Mouse (Mus musculus) thymus, postnatal 4 days (tissue): Measurements from ENCODE around the gene Abce1.

ENCODE experiments used
- DNase-seq: peaks from one replicate; pipeline ENCODE4 v3.0.0; 2021

The Abce1 gene

GRCm38 (mm10) chr8:79639586-79640451 lies 71.7 kb downstream of the Abce1 start, which contains the start of gene Otud4:
Gene Otud4 (plus strand): TSS chr8:79639618.
- peak; percentile 66 for DNase-seq

DNA sequence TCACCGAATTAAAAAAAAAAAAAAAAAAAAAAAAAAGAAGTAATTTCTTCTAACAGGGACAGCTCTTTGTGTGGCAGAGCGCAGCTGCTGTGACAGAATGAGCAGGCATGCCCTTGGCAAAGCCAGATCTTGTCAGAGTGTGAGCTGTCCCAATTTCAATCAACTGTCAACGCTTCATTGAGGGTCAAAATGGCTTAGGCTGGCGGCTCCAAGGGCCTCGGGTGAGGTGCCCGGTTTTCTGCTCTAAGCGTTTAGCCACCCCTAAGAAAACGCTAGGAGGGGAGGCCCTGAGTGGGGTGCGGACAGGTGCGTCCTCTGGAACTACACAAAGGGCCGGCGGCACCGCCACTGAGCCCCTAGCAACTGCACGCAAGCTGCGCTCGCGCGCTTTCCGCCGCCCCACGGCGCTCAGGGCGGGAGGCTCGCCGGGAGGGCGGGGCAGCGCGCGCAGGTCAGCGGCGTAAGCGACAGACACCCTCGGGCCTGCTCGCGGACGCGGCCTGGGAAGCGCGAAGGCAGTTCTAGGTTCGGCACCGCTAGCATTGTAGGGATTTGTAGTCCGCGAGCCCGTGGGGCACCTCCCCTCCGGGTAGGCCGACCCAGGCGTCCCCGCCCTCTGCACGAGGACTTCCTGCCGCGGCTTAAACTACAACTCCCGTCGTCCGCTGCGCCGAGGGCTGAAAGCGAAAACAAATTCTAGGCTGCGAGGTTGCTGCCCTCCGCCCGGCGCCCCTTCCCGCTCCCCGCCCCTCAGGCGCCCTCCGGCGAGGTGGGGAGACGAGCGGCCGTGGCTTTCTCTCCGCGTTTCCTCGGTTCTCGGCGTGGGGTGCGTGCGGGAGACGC lies 72.6 kb downstream of the Abce1 start:
- DNase-seq, result peak; percentile 96

DNA sequence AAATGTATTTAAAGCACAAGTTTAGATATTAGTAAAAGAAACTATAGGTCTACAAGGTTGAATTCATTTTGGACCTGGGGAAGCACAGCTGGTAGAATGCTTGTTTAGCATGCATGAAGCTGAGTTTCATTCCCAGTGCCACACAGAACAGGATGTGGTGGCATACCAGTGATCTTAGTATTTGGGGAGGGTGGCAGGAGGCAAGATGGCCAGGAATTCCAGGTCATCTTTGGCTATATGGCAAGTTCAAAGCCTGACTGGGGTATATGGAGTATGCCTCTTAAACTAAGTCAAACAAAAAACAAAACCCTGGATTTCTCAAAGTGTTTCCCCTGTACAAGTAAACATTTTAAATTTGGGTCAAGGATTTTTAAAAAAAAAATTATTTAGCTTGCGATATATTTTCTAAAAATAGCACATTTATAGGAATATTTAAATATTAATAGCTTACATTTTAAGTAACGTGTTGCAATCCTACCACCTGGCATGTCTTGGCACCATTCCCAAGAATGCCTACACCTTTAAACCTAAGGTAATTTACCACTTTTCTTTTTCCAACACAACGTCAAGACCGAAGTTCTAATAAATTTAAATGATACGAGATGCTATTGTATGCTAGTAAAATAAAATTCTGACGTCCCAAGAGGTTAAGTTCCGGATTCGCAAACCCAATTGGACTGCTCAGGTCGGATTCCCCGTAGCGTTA lies 73.4 kb downstream of the Abce1 start:
- no peak for DNase-seq

DNA sequence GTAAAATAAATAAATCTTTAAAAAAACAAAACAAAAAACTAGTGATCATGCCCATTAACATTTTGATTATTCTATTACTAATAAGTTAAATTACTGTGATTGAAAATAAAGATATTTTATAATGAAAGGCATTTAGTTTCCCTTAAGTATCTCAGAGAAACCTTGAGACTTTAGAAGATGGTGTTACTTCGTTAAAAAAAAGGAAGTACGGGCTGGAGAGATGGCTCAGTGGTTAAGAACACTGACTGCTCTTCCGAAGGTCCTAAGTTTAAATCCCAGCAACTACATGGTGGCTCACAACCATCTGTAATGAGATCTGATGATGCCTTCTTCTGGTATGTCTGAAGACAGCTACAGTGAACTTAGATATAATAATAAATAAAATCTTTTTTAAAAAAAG lies 74.3 kb downstream of the Abce1 start:
- no peak for DNase-seq

GRCm38 (mm10) chr8:79636151-79636550 lies 75.4 kb downstream of the Abce1 start:
- no peak for DNase-seq

DNA sequence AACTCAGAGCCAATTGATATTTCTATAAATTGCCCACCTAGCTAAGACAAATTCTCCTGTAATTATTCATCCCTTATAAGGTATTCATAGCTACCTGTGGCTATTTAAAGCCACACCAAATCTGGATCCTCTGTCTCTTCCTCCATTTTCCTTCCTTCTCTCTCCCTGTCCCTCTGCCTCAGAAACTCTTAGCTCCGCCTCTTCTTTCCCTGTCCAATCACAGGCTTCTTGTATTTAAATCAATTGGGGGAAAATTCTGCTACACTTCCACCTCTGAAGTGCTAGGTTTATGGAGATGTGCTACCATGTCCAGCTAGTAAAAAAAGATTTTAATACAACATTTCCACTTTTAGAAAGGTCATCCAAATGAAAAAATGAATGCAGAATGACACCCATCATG lies 76.0 kb downstream of the Abce1 start:
- DNase-seq, result no peak
